Mouse (Mus musculus) E14TG2a.4 (cell line): ENCODE results near the gene Zfp26.

Source experiments
- CTCF ChIP-seq: conservative IDR thresholded peaks from 2 replicates; pipeline ENCODE4 v1.5.1; 2014; ENCODE audit warnings: low read length
- NANOG ChIP-seq: IDR thresholded peaks from 2 replicates; pipeline ENCODE4 v1.6.1; 2014; ENCODE audit warnings: borderline replicate concordance, low read length, mixed read lengths
- POU5F1 ChIP-seq: IDR thresholded peaks from 2 replicates; pipeline ENCODE4 v1.6.1; 2014; ENCODE audit warnings: low read length, borderline replicate concordance

- no peak for TF ChIP-seq CTCF
- TF ChIP-seq POU5F1: no peak
- no peak for TF ChIP-seq NANOG
Observed at GRCm38 (mm10) chr9:20451493-20451892, 8.5 kb downstream of the Zfp26 start.
